Mouse (Mus musculus) liver, embryonic 14.5 days (tissue): Measurements from ENCODE around the gene Cacnb2.

Experiments
- CTCF ChIP-seq: IDR thresholded peaks from 2 replicates; pipeline ENCODE4 v1.5.1; 2016; ENCODE audit warnings: antibody characterized with exemption, low read depth, control low read depth
- EP300 ChIP-seq: IDR thresholded peaks from 2 replicates; pipeline ENCODE4 v1.6.1; 2016; ENCODE audit warnings: antibody characterized with exemption, low read depth

- no peak for TF ChIP-seq EP300
- no peak for TF ChIP-seq CTCF
Measured at GRCm38 (mm10) chr2:14875121-14875520, 272.2 kb downstream of the Cacnb2 start.
